Mouse (Mus musculus) adrenal gland, adult (tissue): ENCODE measurements at regions not wholly inside any gene's neighbourhood (a gene's known extent, or its start where the extent isn't known, plus 50 kb on each side); places are given as distances from the start of the nearest gene placed in this dataset.

ENCODE experiments used
- DNase-seq, 2 experiments: peaks; one replicate each; pipeline ENCODE4 v3.0.0; 2022 to 2023; ENCODE audit warnings: low spot score in 1 of 2; ENCODE audit not compliant: inconsistent age in 2 of 2

GRCm38 (mm10) chr15:95714408-95714807 is 58.6 kb upstream of the Dbx2 start:
- no peak for DNase-seq

DNA sequence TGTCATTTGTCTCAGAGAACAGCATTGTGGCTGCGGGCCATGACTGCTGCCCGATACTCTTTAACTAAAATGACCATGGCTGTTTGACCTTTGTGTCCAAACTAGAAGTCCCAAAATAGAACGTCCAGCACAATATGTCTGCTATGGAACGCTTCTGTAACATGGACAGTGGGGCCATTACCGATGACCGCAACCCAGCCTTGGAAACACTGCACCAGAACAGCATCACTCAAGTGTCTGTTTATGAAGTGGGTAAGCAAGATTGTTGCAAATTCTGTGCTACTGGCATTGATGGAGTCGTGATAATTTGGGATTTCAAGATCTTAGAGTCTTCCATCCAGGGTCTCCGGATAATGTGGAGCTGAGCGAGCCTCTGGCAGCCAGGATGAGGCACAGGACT is 60.2 kb upstream of the Dbx2 start:
- DNase-seq: no peak

GRCm38 (mm10) chr15:95723699-95724098 is 66.9 kb upstream of the Ano6 start:
- no peak for DNase-seq

- DNase-seq: peak; percentile 20 to 61
These were observed 64.8 kb upstream of the Ano6 start for GRCm38 (mm10) chr15:95725866-95726265.

- no peak for DNase-seq
These were observed 64.1 kb upstream of the Ano6 start for GRCm38 (mm10) chr15:95726516-95726915.

- no peak for DNase-seq
These were observed 54.9 kb upstream of the Ano6 start for GRCm38 (mm10) chr15:95735746-95736145.
